28 mouse cellular contexts compared by ENCODE assay signal in the genomic region with DNA sequence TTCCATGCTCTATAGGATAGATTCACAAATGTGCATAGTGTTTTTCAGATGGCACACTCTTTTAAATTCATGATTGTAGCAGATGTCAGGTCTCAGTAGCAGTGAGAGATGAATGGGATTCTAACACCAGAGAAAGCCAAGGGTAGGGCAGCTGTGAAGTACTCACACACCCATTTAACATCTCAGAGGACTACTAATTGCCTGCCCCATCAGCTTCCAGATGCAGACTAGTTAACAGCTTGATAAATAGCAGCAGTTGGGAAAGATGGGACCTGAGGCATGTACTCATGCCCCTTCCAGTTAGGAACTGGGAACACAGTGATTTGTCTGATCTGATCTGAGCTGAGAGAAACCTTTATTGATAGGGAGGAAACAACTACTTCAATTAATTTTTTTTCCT.
DNase-seq lines count a peak whose midpoint lies in the region; ATAC-seq lines count a peak whose summit lies in the region.
"Had no signal": no experiment of that assay in that cellular context is flagged by ENCODE, and none has a peak within 500 bp of the region (broad histone marks: within the 10 kb centered on the region; RNA-seq: fewer than 3 reads in every experiment).

No protein-coding gene starts in this region.

- no peak overlapping the region for H3K4me3 ChIP-seq in forebrain, embryonic 11.5 days (ENCODE audit: low read depth, low read length)
- H3K4me3 ChIP-seq in forebrain, embryonic 13.5 days = no peak overlapping the region
- no peak overlapping the region for H3K4me3 ChIP-seq in hindbrain, embryonic 12.5 days
- no peak overlapping the region for H3K4me3 ChIP-seq in hindbrain, embryonic 10.5 days
- H3K4me3 ChIP-seq in neural tube, embryonic 14.5 days (ENCODE audit: low read depth, low read length) = no peak overlapping the region
- H3K4me3 ChIP-seq: embryonic facial prominence, embryonic 13.5 days; embryonic facial prominence, embryonic 15.5 days; erythroblast, embryonic 14.5 days; forebrain, embryonic 10.5 days had no signal

- no peaks in the 10 kb centered on the region for H3K4me1 ChIP-seq in forebrain, embryonic 11.5 days (replicated peaks; ENCODE audit: control insufficient read depth, insufficient read depth, low read length)
- no peaks in the 10 kb centered on the region for H3K4me1 ChIP-seq in forebrain, embryonic 13.5 days
- no peaks in the 10 kb centered on the region for H3K4me1 ChIP-seq in hindbrain, embryonic 12.5 days
- H3K4me1 ChIP-seq in hindbrain, embryonic 10.5 days (replicated peaks) = no peaks in the 10 kb centered on the region
- no peaks in the 10 kb centered on the region for H3K4me1 ChIP-seq in neural tube, embryonic 14.5 days (ENCODE audit: control insufficient read depth, insufficient read depth, low read length)
- H3K4me1 ChIP-seq: embryonic facial prominence, embryonic 13.5 days; embryonic facial prominence, embryonic 15.5 days; forebrain, embryonic 10.5 days had no signal

- H3K9me3 ChIP-seq in forebrain, embryonic 11.5 days (ENCODE audit: control insufficient read depth, low read length) = no peaks in the 10 kb centered on the region
- H3K9me3 ChIP-seq in forebrain, embryonic 13.5 days (replicated peaks) = no peaks in the 10 kb centered on the region
- H3K9me3 ChIP-seq in hindbrain, embryonic 12.5 days (replicated peaks) = no peaks in the 10 kb centered on the region
- no peaks in the 10 kb centered on the region for H3K9me3 ChIP-seq in hindbrain, embryonic 10.5 days
- H3K9me3 ChIP-seq in neural tube, embryonic 14.5 days (ENCODE audit: control insufficient read depth, low read length) = no peaks in the 10 kb centered on the region
- H3K9me3 ChIP-seq: embryonic facial prominence, embryonic 13.5 days; embryonic facial prominence, embryonic 15.5 days; forebrain, embryonic 10.5 days; G1E had no signal

- no peak overlapping the region for H3K9ac ChIP-seq in forebrain, embryonic 11.5 days (ENCODE audit: low read length)
- no peak overlapping the region for H3K9ac ChIP-seq in forebrain, embryonic 13.5 days
- no peak overlapping the region for H3K9ac ChIP-seq in hindbrain, embryonic 12.5 days
- no peak overlapping the region for H3K9ac ChIP-seq in neural tube, embryonic 14.5 days (replicated peaks; ENCODE audit: low read depth, low read length)
- H3K9ac ChIP-seq: embryonic facial prominence, embryonic 13.5 days; embryonic facial prominence, embryonic 15.5 days had no signal

- H3K27me3 ChIP-seq in forebrain, embryonic 11.5 days (ENCODE audit: control insufficient read depth, insufficient read depth, low read length) = no peaks in the 10 kb centered on the region
- H3K27me3 ChIP-seq in forebrain, embryonic 13.5 days = no peaks in the 10 kb centered on the region
- H3K27me3 ChIP-seq in hindbrain, embryonic 12.5 days = no peaks in the 10 kb centered on the region
- H3K27me3 ChIP-seq in hindbrain, embryonic 10.5 days (ENCODE audit: insufficient read depth, poor library complexity, severe bottlenecking) = no peaks in the 10 kb centered on the region
- H3K27me3 ChIP-seq in neural tube, embryonic 14.5 days (ENCODE audit: control insufficient read depth, insufficient read depth, low read length) = no peaks in the 10 kb centered on the region
- H3K27me3 ChIP-seq: CH12.LX; embryonic facial prominence, embryonic 13.5 days; embryonic facial prominence, embryonic 15.5 days; Patski had no signal

- H3K27ac ChIP-seq in forebrain, embryonic 11.5 days (ENCODE audit: low read depth, low read length) = no peak overlapping the region
- no peak overlapping the region for H3K27ac ChIP-seq in forebrain, embryonic 13.5 days
- no peak overlapping the region for H3K27ac ChIP-seq in hindbrain, embryonic 12.5 days
- H3K27ac ChIP-seq in hindbrain, embryonic 10.5 days = no peak overlapping the region
- H3K27ac ChIP-seq in neural tube, embryonic 14.5 days (ENCODE audit: low read depth, low read length) = no peak overlapping the region
- H3K27ac ChIP-seq: embryonic facial prominence, embryonic 13.5 days; embryonic facial prominence, embryonic 15.5 days; forebrain, embryonic 10.5 days had no signal

- no peak overlapping the region for H3K4me2 ChIP-seq in forebrain, embryonic 11.5 days (ENCODE audit: low read depth, low read length, severe bottlenecking)
- no peak overlapping the region for H3K4me2 ChIP-seq in forebrain, embryonic 13.5 days
- no peak overlapping the region for H3K4me2 ChIP-seq in hindbrain, embryonic 12.5 days (replicated peaks)
- no peak overlapping the region for H3K4me2 ChIP-seq in neural tube, embryonic 14.5 days (ENCODE audit: low read depth, low read length)
- H3K4me2 ChIP-seq: embryonic facial prominence, embryonic 13.5 days; embryonic facial prominence, embryonic 15.5 days had no signal

- no peak for DNase-seq in forebrain, embryonic 11.5 days (ENCODE audit: low spot score)
- no peak for DNase-seq in hindbrain, embryonic 10.5 days (ENCODE audit: low spot score)
- DNase-seq in neural tube, embryonic 10.5 days (ENCODE audit: extremely low spot score, low spot score) = no peak
- no peak for DNase-seq in adrenal gland, adult (ENCODE audit: inconsistent age in 2 of 2, low spot score in 1 of 2)
- DNase-seq: adrenal gland, adult 8-10 months; adrenal gland, postnatal 14 days; adrenal gland, postnatal 36 days; B cell, adult 2 months; cerebellum, adult 11 months; cerebellum, adult 18-20 months; cerebellum, adult 8-10 months; cerebellum, adult 9-11 months; cerebellum, postnatal 14 days; cerebellum, postnatal 36 days; embryo, embryonic 11 days had no signal

- peak; percentile 39; the same call in 1 of the 2 replicates for ATAC-seq in forebrain, embryonic 11.5 days (replicated peaks; ENCODE audit: low FRiP score)
- no peak for ATAC-seq in forebrain, embryonic 13.5 days
- ATAC-seq in hindbrain, embryonic 12.5 days (ENCODE audit: low FRiP score) = peak; percentile 60; the same call in 1 of the 2 replicates
- peak; percentile 70; the same call in 1 of the 2 replicates for ATAC-seq in neural tube, embryonic 14.5 days (ENCODE audit: low read depth)
- ATAC-seq: CD4-positive, CD25-positive, alpha-beta regulatory T cell, adult 4 months; forebrain, embryonic 14.5 days; forebrain, embryonic 16.5 days; Patski had no signal

- H3K36me3 ChIP-seq in forebrain, embryonic 11.5 days (ENCODE audit: control insufficient read depth, insufficient read depth, low read length) = no peaks in the 10 kb centered on the region
- H3K36me3 ChIP-seq in forebrain, embryonic 13.5 days (ENCODE audit: poor library complexity, severe bottlenecking) = no peaks in the 10 kb centered on the region
- no peaks in the 10 kb centered on the region for H3K36me3 ChIP-seq in hindbrain, embryonic 12.5 days
- H3K36me3 ChIP-seq in hindbrain, embryonic 10.5 days = no peaks in the 10 kb centered on the region
- no peaks in the 10 kb centered on the region for H3K36me3 ChIP-seq in neural tube, embryonic 14.5 days (ENCODE audit: control insufficient read depth, insufficient read depth, low read length)
- H3K36me3 ChIP-seq: embryonic facial prominence, embryonic 13.5 days; embryonic facial prominence, embryonic 15.5 days; forebrain, embryonic 10.5 days; G1E had no signal
